Mouse (Mus musculus) cerebellum, adult 8-10 months (tissue): ENCODE results near the gene Hoxa11.

Experiments
- DNase-seq: peaks from one replicate; pipeline ENCODE4 v3.0.0; 2022

Gene Hoxa11

DNA sequence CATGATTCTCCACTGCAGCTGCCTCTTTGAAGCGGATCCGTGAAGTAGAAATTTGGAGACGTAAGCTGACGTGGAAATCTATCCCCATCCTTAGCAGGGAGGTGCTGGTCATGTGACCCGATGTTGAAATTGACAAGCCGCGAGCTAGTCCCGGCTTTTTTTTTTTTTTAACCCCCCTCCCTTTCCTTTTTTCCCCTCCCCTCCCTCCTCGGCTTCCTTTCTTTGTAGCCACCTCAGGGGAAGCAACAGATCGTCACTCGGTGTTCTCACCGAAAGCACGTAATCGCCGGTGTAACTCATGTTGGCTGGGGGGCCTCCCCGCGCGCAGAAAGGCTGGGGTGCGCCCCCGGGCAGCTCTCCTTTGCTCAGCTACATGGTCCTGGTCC, at the start of gene Hoxa11:
Gene Hoxa11 (minus strand): TSS at position 54 of the 386 bp plus-strand sequence.
- DNase-seq = no peak

DNA sequence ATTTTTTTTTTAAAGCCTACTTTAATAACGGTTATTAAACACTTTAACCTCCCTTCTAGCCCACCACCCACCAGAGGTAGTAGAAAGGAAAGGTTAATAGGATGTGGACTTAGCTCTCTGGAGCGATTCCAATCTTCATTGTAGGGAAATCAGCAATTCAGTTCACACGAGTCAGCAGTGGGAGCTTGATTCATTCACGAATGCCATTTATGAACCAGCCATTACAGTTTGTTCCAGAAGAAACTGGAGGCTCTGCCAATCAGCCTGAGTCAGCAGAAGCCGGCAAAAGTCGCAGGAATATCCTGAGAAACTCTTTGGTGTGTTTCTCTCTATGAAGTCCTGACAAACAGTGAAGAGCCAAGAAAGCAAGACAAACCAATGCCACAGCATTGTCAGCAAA, 49.0 kb upstream of the Hoxa11 start:
- no peak for DNase-seq

DNA sequence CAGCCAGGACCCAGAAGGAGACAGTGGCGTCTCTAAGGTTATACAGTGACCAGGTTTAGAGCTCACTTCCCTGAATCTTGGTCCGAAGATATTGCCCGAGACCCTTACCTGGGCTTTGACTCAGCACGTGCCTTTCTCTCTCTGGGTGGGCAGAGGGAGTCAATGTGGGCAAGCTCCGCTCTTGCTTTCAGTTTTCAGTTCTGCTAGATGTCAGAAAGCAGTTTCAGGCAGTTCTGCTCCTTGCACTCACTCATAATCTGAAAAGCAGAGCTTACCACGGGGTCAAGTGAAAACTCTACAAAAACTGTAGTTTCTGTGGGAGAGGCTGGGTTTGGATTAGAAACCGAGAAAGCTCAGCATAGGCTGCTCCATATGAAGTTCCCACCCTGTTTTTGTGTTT, 46.7 kb upstream of the Hoxa11 start:
- DNase-seq = no peak

DNA sequence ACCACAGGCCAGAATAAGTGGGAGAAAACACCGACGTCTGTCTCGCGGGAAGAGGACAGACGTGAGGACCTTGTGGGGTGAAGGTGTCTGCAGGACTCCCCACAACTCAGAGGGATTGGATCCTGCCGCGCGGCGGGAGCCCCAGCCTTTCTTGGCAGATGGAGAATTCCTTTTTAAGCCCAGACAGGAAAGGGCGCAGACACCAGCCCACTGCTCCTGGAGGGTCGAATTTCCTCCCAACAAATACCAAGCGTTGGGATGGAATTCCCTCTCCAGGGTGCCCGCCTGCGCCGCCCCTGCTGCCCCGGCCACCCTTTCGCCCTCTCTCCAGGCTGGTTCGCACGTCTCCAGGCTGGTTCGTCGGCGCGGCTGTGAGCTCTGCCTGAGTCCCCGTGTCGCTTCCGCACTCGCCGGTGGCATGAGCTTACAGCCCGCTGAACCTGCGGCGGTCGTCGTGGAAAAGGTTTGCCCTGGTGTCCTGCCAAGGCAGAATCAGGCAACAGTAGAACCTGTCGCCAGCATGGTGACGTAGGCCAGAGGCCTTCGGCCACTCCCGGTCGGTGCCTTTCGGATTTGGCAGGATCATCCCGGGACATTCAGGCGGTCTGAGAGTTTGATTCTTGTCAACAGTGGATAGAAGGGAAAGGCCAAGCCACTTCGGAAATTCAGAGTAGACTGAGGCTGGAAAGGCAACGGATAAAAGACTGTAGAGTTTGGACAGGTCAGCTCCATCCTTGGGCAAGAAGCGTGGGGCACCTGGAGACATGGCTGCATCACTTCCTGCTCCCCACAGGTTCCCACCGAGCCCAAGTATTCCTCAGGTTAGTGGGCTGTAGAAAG, 45.6 kb upstream of the Hoxa11 start:
- no peak for DNase-seq

DNA sequence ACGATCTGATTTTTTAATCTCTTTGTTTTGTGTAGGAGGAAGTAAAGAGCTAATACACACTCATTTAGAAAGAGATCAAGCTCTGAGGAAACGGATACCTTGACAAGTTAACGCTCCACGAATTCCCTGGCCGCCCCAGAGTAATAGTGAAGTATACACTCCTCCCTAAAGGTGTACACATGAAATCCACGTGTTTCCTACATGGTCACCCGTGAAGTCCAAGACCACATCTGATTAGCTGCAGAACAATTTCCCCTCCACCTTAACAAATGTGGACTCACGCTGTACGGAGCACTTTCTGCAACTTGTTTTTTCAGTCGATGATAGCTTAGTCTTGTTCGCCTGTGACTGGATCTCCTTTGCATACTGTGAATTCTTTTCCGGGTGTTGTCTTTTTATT, 44.6 kb upstream of the Hoxa11 start:
- DNase-seq = no peak

DNA sequence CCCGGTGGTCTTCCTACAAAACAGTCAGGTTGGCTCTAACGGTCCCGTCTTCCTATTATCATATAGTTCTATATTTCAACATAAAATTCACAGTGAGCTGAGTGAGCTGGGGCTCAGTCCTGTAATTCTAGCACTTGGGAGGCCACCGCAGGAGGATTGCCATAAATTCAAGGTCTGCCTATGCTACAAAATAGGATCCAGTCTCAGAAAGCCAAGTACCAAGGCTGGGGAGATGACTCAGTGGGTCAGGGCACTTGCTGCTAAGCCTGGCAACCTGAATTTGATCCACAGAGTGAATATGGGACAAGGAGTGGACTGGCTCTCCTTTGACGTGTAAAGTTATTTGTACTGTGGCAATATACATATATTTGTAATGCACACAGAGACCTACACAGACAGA, 38.3 kb upstream of the Hoxa11 start:
- DNase-seq = no peak

DNA sequence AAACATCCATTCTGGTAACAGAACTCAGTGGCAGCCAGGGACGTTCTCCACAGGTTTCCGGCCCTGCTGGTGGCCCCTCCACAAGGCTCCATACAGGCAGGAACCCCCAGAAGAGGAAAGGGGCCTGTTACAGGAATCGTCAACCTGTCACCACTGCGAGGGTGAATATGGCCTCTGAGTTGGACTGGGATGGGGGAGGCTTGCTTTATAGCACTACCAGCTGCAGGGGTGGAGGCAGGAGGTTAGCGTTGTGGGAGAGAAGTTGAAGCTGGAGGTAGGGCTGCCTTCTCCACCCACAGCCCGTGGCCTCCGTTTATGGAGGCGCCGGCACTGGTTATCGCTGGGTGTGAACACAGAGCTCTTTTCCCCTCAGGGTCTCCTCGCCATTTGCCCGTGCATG, 35.5 kb upstream of the Hoxa11 start:
- DNase-seq = no peak

DNA sequence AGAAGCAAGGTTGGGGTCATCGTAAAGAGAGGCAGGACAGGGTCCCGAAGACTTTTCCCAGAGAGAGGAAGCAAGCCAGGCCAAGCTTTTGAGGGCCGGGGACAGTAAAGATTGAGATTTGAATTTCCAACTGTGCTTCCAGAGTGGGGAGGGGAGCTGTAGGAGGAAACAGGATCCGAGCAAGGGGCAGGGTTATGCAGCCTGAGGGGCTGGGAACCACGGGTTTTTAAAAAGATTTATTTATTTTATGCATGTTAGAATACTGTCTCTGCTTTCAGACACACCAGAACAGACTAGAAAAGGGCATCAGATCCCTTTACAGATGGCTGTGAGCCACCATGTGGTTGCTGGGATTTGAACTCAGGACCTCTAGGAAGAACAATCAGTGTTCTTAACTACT, 31.3 kb upstream of the Hoxa11 start:
- no peak for DNase-seq

DNA sequence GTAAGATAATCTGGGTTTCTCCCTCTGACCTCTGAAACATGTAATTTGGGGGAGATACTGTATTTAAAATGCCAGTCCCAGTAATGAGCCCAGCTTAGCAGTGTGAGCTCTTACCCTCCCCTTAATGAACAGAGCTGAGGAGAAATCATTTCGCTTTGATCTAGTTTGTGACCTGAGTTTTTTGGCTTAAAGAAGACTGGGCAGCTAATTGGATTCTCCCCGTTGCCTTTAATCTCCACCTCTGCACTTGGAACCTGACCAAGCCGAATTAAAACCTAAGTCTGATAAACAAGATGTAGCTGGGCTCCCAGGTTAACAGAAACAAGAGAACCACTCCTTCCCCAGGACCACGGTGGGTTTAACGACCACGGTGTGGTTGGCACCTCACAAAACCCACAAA, 30.8 kb upstream of the Hoxa11 start:
- DNase-seq = no peak

DNA sequence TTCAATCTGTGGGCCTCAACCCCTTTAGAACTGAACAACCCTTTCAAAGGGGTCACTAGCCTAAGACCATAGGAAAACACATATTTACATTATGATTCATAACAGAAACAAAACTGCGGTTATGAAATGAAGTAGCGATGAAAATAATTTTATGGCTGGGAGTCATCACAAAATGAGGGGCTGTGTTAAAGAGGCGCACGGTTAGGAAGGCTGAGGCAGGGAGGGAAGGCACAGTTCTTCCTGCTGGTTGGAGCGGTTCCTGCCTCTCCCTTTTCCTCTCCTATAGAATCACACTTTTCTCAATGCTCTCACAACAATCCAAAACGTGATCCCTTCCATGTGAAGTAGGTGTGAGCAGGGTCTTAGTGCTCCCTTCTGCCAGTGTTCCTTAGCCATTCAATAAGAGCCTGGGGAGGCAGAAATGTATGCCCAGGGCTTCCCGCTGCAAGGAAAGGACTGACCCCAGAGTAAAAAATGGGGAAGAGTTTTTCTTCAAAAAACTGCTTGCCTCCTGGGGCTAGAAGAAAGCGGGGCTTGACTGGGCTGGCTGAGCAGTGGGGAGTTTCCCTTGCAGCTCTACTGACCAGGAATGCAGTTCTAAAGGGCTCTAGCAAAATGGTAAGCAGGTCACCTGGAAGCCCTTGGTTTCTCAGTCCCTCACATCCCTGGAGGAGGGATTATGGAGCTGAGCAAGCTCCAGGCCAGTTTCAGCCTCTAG, 30.1 kb upstream of the Hoxa11 start:
- no peak for DNase-seq

DNA sequence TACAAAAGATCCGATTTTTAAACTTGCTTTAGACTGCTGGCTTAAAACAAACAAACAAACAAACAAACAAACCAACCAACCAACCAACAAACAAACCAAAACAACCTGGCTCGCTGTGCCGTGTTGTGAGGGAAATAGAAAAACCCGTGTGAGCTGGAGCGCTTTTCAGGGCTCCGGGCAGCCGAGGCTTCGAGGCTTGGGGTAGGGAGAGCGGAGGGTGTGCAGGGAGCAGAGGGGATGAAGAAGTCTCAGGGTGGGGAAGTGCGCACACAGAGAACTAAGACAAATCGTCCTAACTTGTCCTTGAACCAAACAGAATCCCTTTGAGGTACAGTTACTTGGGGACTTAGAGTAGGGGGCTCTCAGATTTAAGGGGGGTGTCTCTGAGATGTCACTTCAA, 29.0 kb upstream of the Hoxa11 start:
- no peak for DNase-seq

DNA sequence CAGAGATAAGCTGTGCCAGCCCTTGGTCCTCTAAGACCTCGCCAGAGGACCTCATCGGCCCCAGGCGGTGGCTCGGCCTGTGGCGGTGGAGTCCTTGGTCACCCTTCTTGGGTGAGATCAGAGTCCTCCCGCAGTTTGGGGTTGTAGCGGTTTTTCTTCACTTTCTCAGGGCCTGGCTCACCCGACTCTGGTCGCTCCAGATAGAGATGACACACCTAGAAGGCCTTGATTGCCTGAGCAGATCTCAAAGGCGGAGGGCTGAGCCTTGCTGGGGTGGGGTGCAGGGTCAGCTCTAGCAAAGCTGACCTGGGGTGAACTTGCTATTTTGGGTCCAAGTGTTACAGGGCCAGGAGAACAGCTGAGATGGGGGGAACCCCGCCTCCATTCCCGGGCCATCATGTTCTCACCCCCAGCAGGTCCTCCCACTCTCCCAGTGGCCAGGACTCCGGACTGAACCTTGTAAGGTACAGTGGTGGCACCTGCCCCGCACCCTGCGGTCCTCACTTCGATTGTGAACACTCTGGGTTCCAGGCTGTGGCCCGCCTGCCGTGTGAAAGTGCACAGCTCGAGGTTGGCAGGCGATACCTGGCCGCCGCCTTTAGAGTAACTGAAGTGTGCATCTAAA, 28.2 kb upstream of the Hoxa11 start:
- no peak for DNase-seq

DNA sequence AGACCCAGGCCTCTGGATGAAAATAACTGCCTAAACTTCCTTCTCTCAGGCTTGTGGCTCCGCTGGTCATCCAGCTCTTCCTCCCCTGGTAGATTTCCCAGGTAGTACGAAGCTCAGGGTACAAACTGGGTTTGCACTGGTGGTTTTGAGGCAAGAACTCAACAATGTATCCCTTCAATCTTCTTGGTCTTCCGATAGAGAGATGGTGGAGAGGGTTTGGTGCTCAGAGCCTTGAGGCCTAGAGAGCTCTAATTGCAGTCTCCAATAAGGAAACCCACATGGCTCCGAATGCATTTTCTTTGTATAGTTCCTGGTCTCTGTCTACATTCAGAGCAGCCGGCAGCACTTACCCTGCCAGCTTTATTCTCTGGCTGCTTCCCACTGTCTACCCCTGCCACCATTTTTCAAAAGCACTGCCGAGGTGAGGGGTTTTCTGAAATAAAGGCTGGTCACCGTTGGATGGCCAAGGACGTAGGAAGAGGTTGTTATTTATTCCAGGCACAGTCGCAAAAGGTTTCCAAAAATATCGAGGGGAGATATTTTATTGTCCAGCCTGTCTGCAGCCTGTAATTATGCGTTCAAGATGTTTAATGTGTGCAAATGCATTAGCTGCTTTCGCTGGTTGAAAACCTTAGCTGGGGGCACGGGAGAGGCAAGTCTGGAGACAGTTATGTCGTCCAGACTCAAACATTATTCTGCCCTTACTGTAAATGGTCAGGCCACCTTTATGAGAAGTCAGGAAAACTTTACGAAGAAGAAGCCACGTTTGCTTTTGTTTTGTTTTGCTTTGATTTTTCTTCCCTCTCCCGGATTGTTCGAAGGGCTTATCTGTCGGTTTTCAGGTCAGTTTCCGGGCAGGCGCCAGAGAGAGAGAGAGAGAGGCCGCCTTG, 27.4 kb upstream of the Hoxa11 start:
- DNase-seq = no peak

DNA sequence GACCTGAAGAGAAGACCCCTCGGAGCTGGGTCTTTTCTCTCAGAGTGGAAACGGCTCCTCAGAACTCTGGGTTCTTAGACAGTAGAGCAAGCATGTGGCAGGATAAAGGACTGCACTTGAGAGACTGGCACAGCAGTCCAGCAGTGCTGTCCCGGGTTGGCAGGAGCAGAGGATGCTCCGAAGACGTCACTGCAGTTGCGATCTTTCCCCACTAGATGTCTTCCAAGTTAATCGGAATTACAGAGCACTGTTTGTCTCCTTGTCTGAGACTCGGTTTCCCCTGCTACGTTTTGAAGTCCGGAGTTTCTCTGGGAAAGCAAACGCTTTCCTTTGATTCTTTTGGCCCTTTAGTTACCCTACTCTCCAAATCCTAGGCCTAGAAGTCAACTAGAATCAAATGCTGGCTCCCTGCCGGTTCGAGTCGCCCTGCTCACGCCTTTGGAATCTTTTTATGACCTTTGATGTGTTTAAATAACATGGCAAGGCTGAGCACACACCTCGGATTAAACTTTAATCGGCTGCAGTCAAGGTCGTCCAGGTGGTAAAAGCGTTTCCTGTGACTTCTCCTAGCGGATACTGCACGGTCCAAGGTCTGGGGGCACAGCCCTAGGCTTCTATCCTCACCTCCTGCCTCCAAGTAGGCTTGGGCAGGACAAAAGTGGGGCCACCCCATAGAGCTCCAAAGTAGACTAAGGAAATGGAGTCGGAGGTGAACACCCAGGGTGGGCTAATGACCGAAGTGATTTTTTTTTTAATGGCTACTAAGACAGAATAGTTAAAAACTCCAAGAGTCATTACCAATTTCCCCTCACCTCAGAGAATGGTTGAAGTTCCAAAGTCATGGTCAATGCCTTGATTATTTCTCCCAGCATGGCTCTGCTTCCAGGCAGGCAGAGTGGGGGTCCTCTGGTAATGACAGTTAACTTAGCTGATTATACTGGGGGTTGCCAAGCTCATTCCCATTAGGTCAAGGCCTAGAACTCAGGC, 25.2 kb upstream of the Hoxa11 start:
- peak; percentile 43 for DNase-seq

DNA sequence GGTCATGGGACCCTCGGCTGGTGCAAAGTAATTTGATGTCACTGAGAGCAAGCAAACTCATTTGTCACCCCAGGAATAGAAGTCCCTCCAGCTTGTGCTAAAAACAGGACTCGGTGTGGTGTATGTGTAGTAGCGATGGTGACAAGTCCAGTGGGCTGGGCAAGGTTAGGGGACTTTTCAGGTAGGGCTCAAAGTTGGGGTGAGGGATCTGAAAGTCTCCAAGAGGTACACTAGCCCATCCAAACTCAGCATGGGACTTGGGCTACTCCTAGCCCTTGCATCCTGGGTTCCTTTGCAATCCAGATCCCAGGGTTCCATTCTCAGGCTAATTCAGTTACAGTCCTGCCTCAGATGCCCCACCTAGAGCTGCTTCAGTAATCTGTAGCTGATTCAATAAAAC, 23.1 kb upstream of the Hoxa11 start:
- no peak for DNase-seq

DNA sequence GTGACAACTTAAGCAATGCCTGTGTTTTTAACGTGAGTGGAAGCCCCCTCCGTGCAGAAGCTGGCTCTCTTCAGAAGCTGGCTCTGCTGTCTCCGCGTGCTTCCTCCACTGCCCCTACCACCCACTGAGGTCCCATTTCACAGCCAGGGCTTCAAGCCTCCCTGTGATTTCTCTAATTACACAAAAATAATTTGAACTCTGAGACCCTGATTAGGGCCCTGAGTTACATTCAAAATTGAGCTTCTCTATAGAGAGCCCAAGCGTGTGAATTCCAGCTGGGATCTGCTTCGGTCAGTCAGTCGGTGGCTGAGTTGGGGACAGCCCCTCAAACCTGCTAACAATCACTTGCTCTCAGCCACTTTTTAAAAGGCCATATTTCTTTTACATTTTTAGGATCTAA, 22.7 kb upstream of the Hoxa11 start:
- no peak for DNase-seq

DNA sequence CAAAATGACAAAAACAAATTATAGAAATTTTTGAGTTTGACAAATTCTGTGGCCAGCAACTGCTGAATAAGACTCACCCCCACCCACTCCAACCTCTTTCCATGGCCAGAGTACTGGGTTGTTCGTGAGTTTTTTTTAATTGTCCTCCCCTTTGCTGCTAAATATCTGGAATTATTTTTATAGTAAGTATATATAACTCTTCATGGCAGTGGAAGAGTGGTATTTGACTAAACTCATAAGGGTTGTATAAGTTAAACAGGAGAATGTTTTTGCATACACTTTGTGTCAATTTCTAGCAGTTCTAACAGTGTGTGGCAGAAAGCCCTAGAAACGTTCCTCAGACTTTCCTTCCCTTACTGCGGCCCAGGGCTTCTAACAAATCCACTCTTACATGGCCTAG, 22.1 kb upstream of the Hoxa11 start:
- DNase-seq = no peak

DNA sequence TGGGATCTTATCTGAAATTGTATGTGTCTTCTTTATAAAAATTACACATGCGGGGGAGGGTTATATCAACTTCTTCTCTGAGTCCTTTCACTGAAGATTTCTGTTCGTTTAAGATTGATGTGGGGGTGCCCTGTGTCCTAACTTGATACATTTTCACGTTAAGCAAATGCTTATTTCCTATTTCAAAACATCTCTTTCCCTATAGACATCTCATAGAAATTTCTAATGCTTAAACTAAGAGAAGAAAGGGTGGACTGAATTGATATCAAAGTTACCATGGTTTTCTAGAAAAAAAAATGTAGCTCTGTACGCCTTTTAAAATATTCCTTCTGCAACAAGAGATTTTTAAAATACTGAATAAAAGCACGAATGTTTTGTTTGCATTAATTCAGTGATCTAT, 21.6 kb upstream of the Hoxa11 start:
- DNase-seq = no peak

DNA sequence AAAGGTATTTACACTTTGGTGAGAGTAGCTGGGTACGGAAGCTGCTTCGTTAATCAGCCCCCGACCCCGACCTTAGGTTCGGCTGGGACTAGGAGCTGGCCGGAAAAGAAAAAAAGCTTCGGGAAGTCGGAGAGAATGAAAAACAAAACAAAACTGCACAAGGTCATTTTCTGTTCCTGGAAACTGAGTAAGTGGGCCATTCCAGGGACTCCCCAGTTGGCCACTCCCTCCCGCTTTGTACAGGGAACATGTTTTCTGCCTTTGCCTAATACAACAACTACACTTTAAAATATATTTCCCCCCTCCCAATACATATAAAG, 21.0 kb upstream of the Hoxa11 start:
- DNase-seq = no peak

DNA sequence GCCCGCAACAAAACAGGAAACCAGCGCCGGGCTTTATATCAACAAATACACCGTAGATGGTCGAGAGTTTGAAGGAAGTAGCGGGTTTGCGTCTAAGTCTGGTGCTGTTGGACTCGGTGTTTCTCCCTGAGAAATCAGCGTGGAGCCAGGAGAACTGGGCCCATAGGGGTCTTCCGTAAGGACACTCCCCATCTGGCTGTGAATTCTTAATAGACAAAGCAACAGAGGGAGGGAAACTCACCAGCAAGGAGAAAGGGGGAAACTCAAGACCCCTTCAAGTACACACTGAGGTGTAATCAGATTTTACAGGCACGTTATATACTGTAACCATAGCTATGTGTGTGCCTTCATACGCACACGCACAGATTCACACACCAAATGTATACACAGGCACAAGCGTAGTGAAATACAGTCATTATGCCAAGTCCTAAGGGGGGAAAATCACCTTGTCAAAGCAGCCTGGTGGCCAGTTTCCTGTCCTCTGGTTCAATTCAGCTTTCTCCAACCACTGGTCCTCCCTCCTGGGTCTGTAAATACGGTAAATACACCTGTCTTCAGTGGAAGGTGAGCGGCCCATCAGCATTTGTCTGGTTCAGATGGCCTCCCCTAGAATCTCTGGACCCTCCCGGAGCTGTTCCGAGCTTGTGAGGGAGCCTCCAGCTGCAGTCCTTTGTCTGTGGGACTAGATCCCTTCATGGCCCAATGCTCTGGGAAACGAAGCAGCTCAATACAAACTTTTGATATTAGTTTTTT, 20.5 kb upstream of the Hoxa11 start:
- no peak for DNase-seq

DNA sequence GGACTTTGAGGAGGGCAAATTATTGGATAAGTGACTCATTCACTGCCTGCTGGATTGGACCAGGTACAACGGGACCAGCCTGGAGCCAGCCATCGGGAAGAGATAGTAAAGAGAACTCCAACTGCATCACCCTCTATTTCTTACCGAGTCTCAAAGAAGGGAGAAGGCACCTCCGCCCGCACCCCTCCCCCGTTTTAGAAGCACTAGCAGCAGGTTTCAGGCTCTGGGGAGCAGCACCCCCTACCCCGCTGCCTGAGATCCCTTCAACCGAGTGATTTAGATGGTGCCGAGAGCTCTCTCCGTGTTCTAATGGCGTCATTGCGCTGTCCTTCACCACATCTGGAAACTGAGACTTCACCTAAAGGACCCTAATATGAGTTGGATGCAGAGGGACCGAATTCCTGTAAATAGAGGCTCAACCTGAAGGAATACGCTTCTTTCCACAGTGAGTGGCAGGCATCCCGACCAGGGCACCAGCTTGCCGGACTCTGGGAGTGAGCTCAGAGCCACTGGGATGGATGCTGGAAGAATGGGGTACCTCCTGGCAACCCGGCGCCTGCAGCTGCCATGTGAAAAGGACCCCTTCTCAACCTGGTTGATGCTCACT, 19.8 kb upstream of the Hoxa11 start:
- DNase-seq = no peak
